Mouse (Mus musculus): ENCODE measurements at regions not wholly inside any gene's neighbourhood (a gene's known extent, or its start where the extent isn't known, plus 50 kb on each side); places are given as distances from the start of the nearest gene placed in this dataset.

GRCm38 (mm10) chr11:23097223-23097490 lies 89.8 kb downstream of the Fam161a start:
- TF ChIP-seq EP300 (IDR thresholded peaks at IDR 0.05) (no peak), CTCF (IDR thresholded peaks at IDR 0.05) (no peak)
- Histone ChIP-seq H3K36me3 (ENCODE audit: insufficient read depth, low read length) (no peaks in the 10 kb centered on the region), H3K9me3 (ENCODE audit: low read length) (peaks cover 3% of the 10 kb centered on the region; the same call in 1 of the 2 replicates), H3K4me3 (ENCODE audit: low read depth, low read length) (no peak overlapping the region), H3K4me1 (ENCODE audit: insufficient read depth, low read depth, low read length) (no peaks in the 10 kb centered on the region), H3K27ac (ENCODE audit: low read length) (no peak overlapping the region), H3K4me2 (replicated peaks; ENCODE audit: low read depth, low read length) (no peak overlapping the region), H3K27me3 (replicated peaks; ENCODE audit: insufficient read depth, low read length) (no peaks in the 10 kb centered on the region), H3K9ac (replicated peaks; ENCODE audit: low read depth) (no peak overlapping the region)
- DNase-seq (ENCODE audit: low spot score) (no peak), ATAC-seq (no peak)
- 84% methylated on average over 2 of the region's 2 CpGs for WGBS

GRCm38 (mm10) chr11:23114636-23115035 lies 107.3 kb downstream of the Fam161a start:
- no peak for DNase-seq (ENCODE audit: low spot score)
- H3K27ac ChIP-seq (ENCODE audit: low read length) = no peak overlapping the region
- ATAC-seq = no peak
- no peaks in the 10 kb centered on the region for H3K27me3 ChIP-seq (replicated peaks; ENCODE audit: insufficient read depth, low read length)
- WGBS = 69% methylated on average over 9 of the region's 9 CpGs
- no peak overlapping the region for H3K9ac ChIP-seq (replicated peaks; ENCODE audit: low read depth)
- no peaks in the 10 kb centered on the region for H3K36me3 ChIP-seq (ENCODE audit: insufficient read depth, low read length)
- H3K4me2 ChIP-seq (replicated peaks; ENCODE audit: low read depth, low read length) = no peak overlapping the region
- no peaks in the 10 kb centered on the region for H3K9me3 ChIP-seq (ENCODE audit: low read length)
- H3K4me1 ChIP-seq (ENCODE audit: insufficient read depth, low read depth, low read length) = no peaks in the 10 kb centered on the region
- no peak overlapping the region for H3K4me3 ChIP-seq (ENCODE audit: low read depth, low read length)
- TF ChIP-seq CTCF (IDR thresholded peaks at IDR 0.05) (no peak), EP300 (IDR thresholded peaks at IDR 0.05) (no peak)

- DNase-seq (ENCODE audit: low spot score) (no peak), ATAC-seq (no peak)
- no peak overlapping the region for H3K4me3 ChIP-seq (ENCODE audit: low read depth, low read length)
- no peak overlapping the region for H3K9ac ChIP-seq (replicated peaks; ENCODE audit: low read depth)
- H3K9me3 ChIP-seq (ENCODE audit: low read length) = no peaks in the 10 kb centered on the region
- H3K27ac ChIP-seq (ENCODE audit: low read length) = no peak overlapping the region
- no peaks in the 10 kb centered on the region for H3K36me3 ChIP-seq (ENCODE audit: insufficient read depth, low read length)
- WGBS = 74% methylated on average over 11 of the region's 11 CpGs
- no peak for TF ChIP-seq EP300 (IDR thresholded peaks at IDR 0.05)
- peaks cover 3% of the 10 kb centered on the region; the same call in 1 of the 2 replicates for H3K4me1 ChIP-seq (ENCODE audit: insufficient read depth, low read depth, low read length)
- H3K4me2 ChIP-seq (replicated peaks; ENCODE audit: low read depth, low read length) = no peak overlapping the region
- no peaks in the 10 kb centered on the region for H3K27me3 ChIP-seq (replicated peaks; ENCODE audit: insufficient read depth, low read length)
Measured at GRCm38 (mm10) chr11:23120533-23121210, 113.3 kb downstream of the Fam161a start.

- no peak overlapping the region for H3K27ac ChIP-seq (ENCODE audit: low read length)
- H3K36me3 ChIP-seq (ENCODE audit: insufficient read depth, low read length) = no peaks in the 10 kb centered on the region
- ATAC-seq (peak; percentile 90), DNase-seq (ENCODE audit: low spot score) (peak; percentile 76)
- 3% methylated on average over 21 of the region's 25 CpGs for WGBS
- H3K4me1 ChIP-seq (ENCODE audit: insufficient read depth, low read depth, low read length) = peaks cover 3% of the 10 kb centered on the region; the same call in 1 of the 2 replicates
- H3K27me3 ChIP-seq (replicated peaks; ENCODE audit: insufficient read depth, low read length) = no peaks in the 10 kb centered on the region
- H3K9ac ChIP-seq (replicated peaks; ENCODE audit: low read depth) = no peak overlapping the region
- H3K4me2 ChIP-seq (replicated peaks; ENCODE audit: low read depth, low read length) = peak overlapping the region; percentile 63
- TF ChIP-seq CTCF (IDR thresholded peaks at IDR 0.05) (no peak), EP300 (IDR thresholded peaks at IDR 0.05) (no peak)
- H3K4me3 ChIP-seq (ENCODE audit: low read depth, low read length) = peak overlapping the region; percentile 26
- no peaks in the 10 kb centered on the region for H3K9me3 ChIP-seq (ENCODE audit: low read length)
Measured at GRCm38 (mm10) chr11:23124198-23124951, 117.0 kb downstream of the Fam161a start.

GRCm38 (mm10) chr11:23131122-23131521 lies 123.8 kb downstream of the Fam161a start:
- ATAC-seq (no peak), DNase-seq (ENCODE audit: low spot score) (no peak)
- no peak overlapping the region for H3K4me2 ChIP-seq (replicated peaks; ENCODE audit: low read depth, low read length)
- H3K27ac ChIP-seq (ENCODE audit: low read length) = no peak overlapping the region
- no peaks in the 10 kb centered on the region for H3K9me3 ChIP-seq (ENCODE audit: low read length)
- H3K9ac ChIP-seq (replicated peaks; ENCODE audit: low read depth) = no peak overlapping the region
- no peak overlapping the region for H3K4me3 ChIP-seq (ENCODE audit: low read depth, low read length)
- no peaks in the 10 kb centered on the region for H3K27me3 ChIP-seq (replicated peaks; ENCODE audit: insufficient read depth, low read length)
- no peaks in the 10 kb centered on the region for H3K36me3 ChIP-seq (ENCODE audit: insufficient read depth, low read length)
- no peaks in the 10 kb centered on the region for H3K4me1 ChIP-seq (ENCODE audit: insufficient read depth, low read depth, low read length)
- TF ChIP-seq CTCF (IDR thresholded peaks at IDR 0.05) = no peak
- no peak for TF ChIP-seq EP300 (IDR thresholded peaks at IDR 0.05)
- WGBS = 35% methylated on average over 1 of the region's 1 CpGs

GRCm38 (mm10) chr11:23131632-23132031 lies 124.2 kb upstream of the Xpo1 start:
- no peak for ATAC-seq
- 70% methylated on average over 1 of the region's 1 CpGs for WGBS

More at GRCm38 (mm10) chr11:23131632-23132031, 124.2 kb upstream of the Xpo1 start:
- H3K9me3 ChIP-seq (ENCODE audit: low read length) = no peaks in the 10 kb centered on the region
- H3K4me1 ChIP-seq (ENCODE audit: insufficient read depth, low read depth, low read length) = no peaks in the 10 kb centered on the region
- H3K9ac ChIP-seq (replicated peaks; ENCODE audit: low read depth) = no peak overlapping the region
- no peak overlapping the region for H3K4me2 ChIP-seq (replicated peaks; ENCODE audit: low read depth, low read length)
- no peaks in the 10 kb centered on the region for H3K36me3 ChIP-seq (ENCODE audit: insufficient read depth, low read length)
- no peak overlapping the region for H3K27ac ChIP-seq (ENCODE audit: low read length)
- H3K4me3 ChIP-seq (ENCODE audit: low read depth, low read length) = no peak overlapping the region
- TF ChIP-seq CTCF (IDR thresholded peaks at IDR 0.05) (no peak), EP300 (IDR thresholded peaks at IDR 0.05) (no peak)
- no peak for DNase-seq (ENCODE audit: low spot score)
- H3K27me3 ChIP-seq (replicated peaks; ENCODE audit: insufficient read depth, low read length) = no peaks in the 10 kb centered on the region
